Mouse (Mus musculus): Measurements from ENCODE around the gene Wwox.

The Wwox gene

GRCm38 (mm10) chr8:115019661-115020060 lies 580.2 kb downstream of the Wwox start:
- DNase-seq (ENCODE audit: low spot score in 2 of 2) = no peak

- DNase-seq (ENCODE audit: low spot score in 2 of 2) = no peak
Observed at GRCm38 (mm10) chr8:115021731-115022130, 582.3 kb downstream of the Wwox start.

- no peak for DNase-seq (ENCODE audit: low spot score in 2 of 2)
Observed at GRCm38 (mm10) chr8:115024062-115024461, 584.6 kb downstream of the Wwox start.

GRCm38 (mm10) chr8:115025390-115026098 lies 586.1 kb downstream of the Wwox start:
- DNase-seq (ENCODE audit: low spot score in 2 of 2) = no peak

GRCm38 (mm10) chr8:115026201-115026600 lies 586.7 kb downstream of the Wwox start:
- no peak for DNase-seq (ENCODE audit: low spot score in 2 of 2)

- DNase-seq (ENCODE audit: low spot score in 2 of 2) = no peak
Observed at GRCm38 (mm10) chr8:115033194-115033593, 593.7 kb downstream of the Wwox start.

GRCm38 (mm10) chr8:115036016-115036415 lies 596.6 kb downstream of the Wwox start:
- no peak for DNase-seq (ENCODE audit: low spot score in 2 of 2)

- DNase-seq (ENCODE audit: low spot score in 2 of 2) = no peak
Observed at GRCm38 (mm10) chr8:115038426-115038825, 599.0 kb downstream of the Wwox start.

GRCm38 (mm10) chr8:115045746-115046145 lies 606.3 kb downstream of the Wwox start:
- no peak for DNase-seq (ENCODE audit: low spot score in 2 of 2)

GRCm38 (mm10) chr8:115046496-115046895 lies 607.0 kb downstream of the Wwox start:
- no peak for DNase-seq (ENCODE audit: low spot score in 2 of 2)

GRCm38 (mm10) chr8:115058193-115058835 lies 618.9 kb downstream of the Wwox start:
- no peak for DNase-seq (ENCODE audit: low spot score in 2 of 2)

GRCm38 (mm10) chr8:115063623-115064022 lies 624.2 kb downstream of the Wwox start:
- no peak for DNase-seq (ENCODE audit: low spot score in 2 of 2)

GRCm38 (mm10) chr8:115064691-115065090 lies 625.2 kb downstream of the Wwox start:
- no peak for DNase-seq (ENCODE audit: low spot score in 2 of 2)

- no peak for DNase-seq (ENCODE audit: low spot score in 2 of 2)
Observed at GRCm38 (mm10) chr8:115065386-115065785, 625.9 kb downstream of the Wwox start.

- no peak for DNase-seq (ENCODE audit: low spot score in 2 of 2)
Observed at GRCm38 (mm10) chr8:115066550-115067058, 627.1 kb downstream of the Wwox start.

GRCm38 (mm10) chr8:115068723-115069122 lies 629.3 kb downstream of the Wwox start:
- DNase-seq (ENCODE audit: low spot score in 2 of 2) = no peak

GRCm38 (mm10) chr8:115070225-115070624 lies 630.8 kb downstream of the Wwox start:
- no peak for DNase-seq (ENCODE audit: low spot score in 2 of 2)

- no peak for DNase-seq (ENCODE audit: low spot score in 2 of 2)
Observed at GRCm38 (mm10) chr8:115071231-115071630, 631.8 kb downstream of the Wwox start.

GRCm38 (mm10) chr8:115078296-115078695 lies 638.8 kb downstream of the Wwox start:
- DNase-seq (ENCODE audit: low spot score in 2 of 2) = no peak

GRCm38 (mm10) chr8:115081302-115082207 lies 642.1 kb downstream of the Wwox start:
- DNase-seq (ENCODE audit: low spot score in 2 of 2) = no peak

- DNase-seq (ENCODE audit: low spot score in 2 of 2) = no peak
Observed at GRCm38 (mm10) chr8:115088162-115088561, 648.7 kb downstream of the Wwox start.

GRCm38 (mm10) chr8:115089744-115090143 lies 650.3 kb downstream of the Wwox start:
- no peak for DNase-seq (ENCODE audit: low spot score in 2 of 2)

Data from spleen, postnatal 10 days (tissue).